Mouse (Mus musculus): ENCODE measurements around the gene Gstm7.

GRCm38 (mm10) chr3:107945729-107946128 lies 14.1 kb upstream of the Gstm7 start:
- TF ChIP-seq POLR2A (IDR thresholded peaks at IDR 0.05; ENCODE audit: insufficient read depth, low read depth, low read length), result no peak
- TF ChIP-seq EP300 (IDR thresholded peaks at IDR 0.05; ENCODE audit: insufficient read depth, low read depth, low read length), result no peak
- peak; percentile 29 for TF ChIP-seq CTCF (IDR thresholded peaks at IDR 0.05)

Measured in heart, adult 2 months (tissue).